Mouse (Mus musculus): ENCODE measurements around the gene Glg1.
"Not testable (repeated sequence)": the region's sequence is repeated elsewhere in the genome, so short reads cannot be mapped to it uniquely, and the experiment has no call there.

Glg1 gene

GRCm38 (mm10) chr8:111144901-111145459, 114.0 kb downstream of the Glg1 start:
- not testable (repeated sequence) for DNase-seq (ENCODE audit: low spot score)

DNA sequence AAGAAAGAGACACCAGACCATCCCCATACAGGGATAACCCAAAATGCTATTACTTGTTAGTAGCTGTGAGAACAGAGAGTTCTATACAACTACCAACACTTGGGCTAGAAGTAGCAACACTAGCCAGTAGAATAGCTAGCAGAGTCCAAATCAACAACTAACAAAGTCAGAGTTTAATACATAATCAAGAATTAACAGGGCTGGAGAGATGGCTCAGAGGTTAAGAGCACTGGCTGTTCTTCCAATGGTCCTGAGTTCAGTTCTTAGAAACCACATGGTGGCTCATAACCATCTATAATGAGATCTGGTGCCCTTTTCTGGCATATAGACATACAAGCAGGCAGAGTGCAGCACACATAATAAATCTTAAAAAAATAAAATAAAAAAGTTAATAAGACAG, 116.5 kb downstream of the Glg1 start:
- no peak for DNase-seq (ENCODE audit: low spot score)

DNA sequence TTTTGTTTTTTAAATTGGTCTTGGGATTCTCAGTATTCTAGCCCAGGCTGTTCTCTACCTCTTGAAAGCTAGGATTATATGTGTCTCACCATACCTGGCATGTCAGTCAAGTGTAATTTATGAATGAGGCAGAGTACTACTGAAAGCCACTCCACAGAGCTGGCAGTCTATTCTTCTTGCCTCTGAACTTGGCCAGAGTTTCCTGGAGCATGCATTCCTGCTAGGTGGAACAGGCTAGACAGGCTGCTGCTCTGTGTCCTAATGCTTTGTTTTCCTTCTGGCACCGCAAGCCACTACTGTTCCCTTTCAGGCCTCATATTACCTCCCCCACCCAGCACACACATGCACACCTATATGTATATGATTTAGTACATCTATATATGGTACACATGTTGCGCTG, 128.3 kb downstream of the Glg1 start:
- peak; percentile 3 for DNase-seq (ENCODE audit: low spot score)

GRCm38 (mm10) chr8:111119481-111119880, 139.5 kb downstream of the Glg1 start:
- no peak for DNase-seq (ENCODE audit: low spot score)

DNA sequence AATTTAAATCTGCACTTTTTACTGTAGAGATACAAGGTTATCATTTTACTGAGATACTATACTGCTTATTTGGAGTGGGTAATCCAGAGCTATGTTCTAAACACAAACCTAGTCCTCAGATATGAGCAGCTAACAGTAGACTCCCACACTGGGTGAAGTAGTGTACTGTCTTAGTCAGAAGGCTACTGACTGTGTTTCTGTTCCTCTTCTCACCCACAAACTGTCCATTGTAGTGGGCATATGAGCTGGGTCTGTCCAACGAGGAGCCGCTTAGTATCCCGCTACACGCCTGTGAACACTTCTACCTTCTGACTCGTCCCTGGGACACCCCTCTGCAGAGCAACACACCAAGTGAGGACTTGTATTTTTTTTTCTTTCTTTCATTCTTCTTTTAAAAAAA, 144.1 kb downstream of the Glg1 start:
- DNase-seq (ENCODE audit: low spot score) = no peak

All from lung, postnatal 25 days (tissue).